In genomic region chr12:54620042-54620705, GRCm38 (mm10) we compare ENCODE assay signal across 13 mouse cellular contexts.
"Had no signal": no experiment of that assay in that cellular context is flagged by ENCODE, and none has a peak within 500 bp of the region (broad histone marks: within the 10 kb centered on the region; RNA-seq: fewer than 3 reads in every experiment).

No protein-coding gene starts in this region.

- H3K4me3 ChIP-seq: kidney, embryonic 15.5 days; left cerebral cortex, adult 2 months; limb, embryonic 12.5 days; liver, embryonic 12.5 days; neural tube, embryonic 15.5 days had no signal

- H3K27ac ChIP-seq: kidney, embryonic 15.5 days; left cerebral cortex, adult 2 months; limb, embryonic 12.5 days; liver, embryonic 12.5 days; neural tube, embryonic 15.5 days had no signal

- H3K27me3 ChIP-seq: kidney, embryonic 15.5 days; limb, embryonic 12.5 days; liver, embryonic 12.5 days; neural tube, embryonic 15.5 days had no signal

- H3K4me1 ChIP-seq: liver, embryonic 12.5 days; neural tube, embryonic 15.5 days had no signal

- DNase-seq: kidney, adult 18-20 months; kidney, postnatal 14 days; lung, embryonic 14.5 days; lung, postnatal 10 days; lung, postnatal 4 days; right cerebral cortex, adult 18-20 months; thymus, postnatal 36 days had no signal

- ATAC-seq: liver, embryonic 12.5 days had no signal

- H3K36me3 ChIP-seq: kidney, embryonic 15.5 days; limb, embryonic 12.5 days; liver, embryonic 12.5 days; neural tube, embryonic 15.5 days had no signal

- H3K9me3 ChIP-seq: kidney, embryonic 15.5 days; limb, embryonic 12.5 days; liver, embryonic 12.5 days; neural tube, embryonic 15.5 days had no signal

- H3K9ac ChIP-seq: kidney, embryonic 15.5 days; limb, embryonic 12.5 days; liver, embryonic 12.5 days; lung, embryonic 14.5 days; neural tube, embryonic 15.5 days had no signal

- H3K4me2 ChIP-seq: kidney, embryonic 15.5 days; limb, embryonic 12.5 days; liver, embryonic 12.5 days; lung, embryonic 14.5 days; midbrain, embryonic 11.5 days; neural tube, embryonic 15.5 days had no signal
